Mouse (Mus musculus) hindbrain, embryonic 13.5 days (tissue): ENCODE results near the gene Ugt1a10. TPM values are rescaled to one million over a fixed set of nuclear protein-coding genes. Genes with fewer than 3 reads are reported as not detected.

Source experiments
- ATAC-seq: fragments of 200-750 bp; cut with Nextera tagmentation; 2 replicates; pipeline ENCODE4 v1.8.0; 2017; ENCODE audit warnings: moderate TSS enrichment; ENCODE audit not compliant: low FRiP score
- H3K27ac ChIP-seq: fragments of 300-500 bp; sonication (generic); 2 replicates; pipeline ENCODE4 v1.5.1; 2015; ENCODE audit warnings: inconsistent platforms, mild to moderate bottlenecking, moderate library complexity
- H3K27me3 ChIP-seq: fragments of 300-500 bp; sonication (generic); 2 replicates; pipeline ENCODE4 v1.6.1; 2015; ENCODE audit warnings: mild to moderate bottlenecking, inconsistent platforms
- H3K36me3 ChIP-seq: fragments of 300-500 bp; sonication (generic); 2 replicates; pipeline ENCODE4 v1.6.1; 2015; ENCODE audit warnings: mild to moderate bottlenecking, inconsistent platforms
- H3K4me1 ChIP-seq: fragments of 300-500 bp; sonication (generic); replicated peaks from 2 replicates; pipeline ENCODE4 v1.6.1; 2015; ENCODE audit warnings: inconsistent platforms
- H3K4me2 ChIP-seq: fragments of 300-500 bp; sonication (generic); 2 replicates; pipeline ENCODE4 v1.6.1; 2015; ENCODE audit warnings: inconsistent platforms, mild to moderate bottlenecking, moderate library complexity
- H3K4me3 ChIP-seq: fragments of 300-500 bp; sonication (generic); 2 replicates; pipeline ENCODE4 v1.5.1; 2015; ENCODE audit warnings: mild to moderate bottlenecking, inconsistent platforms
- H3K9ac ChIP-seq: fragments of 300-500 bp; sonication (generic); 2 replicates; pipeline ENCODE4 v1.6.1; 2015; ENCODE audit warnings: mild to moderate bottlenecking, inconsistent platforms
- H3K9me3 ChIP-seq: fragments of 300-500 bp; sonication (generic); 2 replicates; pipeline ENCODE4 v1.6.1; 2016; ENCODE audit warnings: inconsistent platforms
- WGBS: fragments of 180-500 bp; shearing (Covaris S2); methylation state at CpG from one replicate; pipeline ENCODE4 v1.1.7; 2015; 5-methylcytosine and 5-hydroxymethylcytosine counted together
- microRNA-seq: library from miRNA; unstranded; fragments of <30 nt; microRNA quantifications from one replicate; pipeline ENCODE4, GENCODE M21; 2016
- polyA plus RNA-seq: library from polyadenylated mRNA; unstranded; fragments of >200 nt; fragmentation: Nextera tagmentation; extraction: Ambion mirVana; gene quantifications from 2 replicates; pipeline ENCODE4 v1.2.1, GENCODE M21; 2015

Gene Ugt1a10
- polyA plus RNA-seq, 1 experiment from 2014 or later: not detected

DNA sequence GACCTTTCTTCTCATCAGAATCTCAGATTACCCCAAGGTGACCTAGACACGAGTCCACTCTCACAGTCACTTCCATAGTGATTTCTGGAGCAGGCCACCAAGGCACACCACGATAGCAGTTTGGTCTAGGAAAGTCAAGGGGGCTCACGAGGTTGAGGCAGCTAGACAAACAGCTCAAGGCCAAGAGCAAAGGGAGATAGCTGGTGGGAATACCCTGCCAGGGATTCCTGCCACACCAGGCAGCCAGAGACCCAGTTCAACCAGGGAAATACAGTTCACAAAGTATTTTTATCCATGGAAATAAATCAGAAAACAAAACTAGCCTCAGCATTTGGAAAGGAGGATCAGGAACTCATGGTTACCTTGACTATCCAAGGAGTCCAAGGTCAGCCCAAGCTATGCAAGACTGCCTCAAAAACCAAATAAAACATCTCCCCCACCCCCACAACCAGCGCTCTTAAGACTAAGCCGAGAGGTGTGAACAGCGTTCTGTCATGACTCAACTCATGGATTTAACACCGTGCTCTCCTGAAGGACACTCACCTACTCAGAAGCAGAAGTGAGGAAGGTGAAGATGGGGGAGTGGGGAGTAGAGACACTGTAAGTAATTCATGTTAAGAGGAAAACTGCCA is 209.2 kb downstream of the Ugt1a10 start:
- Histone ChIP-seq H3K27me3 (no peaks in the 10 kb centered on the region), H3K36me3 (peaks cover 100% of the 10 kb centered on the region), H3K9me3 (no peaks in the 10 kb centered on the region), H3K4me1 (peaks cover 15% of the 10 kb centered on the region), H3K9ac (no peak overlapping the region), H3K27ac (no peak overlapping the region), H3K4me2 (no peak overlapping the region), H3K4me3 (no peak overlapping the region)
- ATAC-seq: no peak
- WGBS: 92% methylated on average over 7 of the region's 7 CpGs

DNA sequence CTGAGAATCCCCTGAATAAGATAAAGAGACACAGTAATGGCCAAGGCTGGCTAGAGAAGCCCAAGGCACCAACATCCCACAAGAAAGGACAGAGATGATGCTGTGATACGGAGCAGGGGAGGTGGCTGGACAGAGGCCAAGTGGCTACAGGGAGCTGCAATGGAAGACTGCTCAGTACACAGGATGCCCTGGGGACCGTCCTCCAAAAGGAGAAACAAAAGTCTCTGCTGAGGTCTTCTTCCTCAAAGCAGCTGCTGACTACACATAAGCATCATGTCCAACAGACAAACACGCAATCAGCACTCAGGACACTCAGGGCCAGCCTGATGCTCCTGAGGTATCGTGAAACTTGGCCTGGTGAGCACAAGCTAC is 209.7 kb downstream of the Ugt1a10 start:
- Histone ChIP-seq H3K4me3 (no peak overlapping the region), H3K9ac (no peak overlapping the region), H3K4me2 (no peak overlapping the region), H3K27me3 (no peaks in the 10 kb centered on the region), H3K4me1 (peaks cover 10% of the 10 kb centered on the region), H3K36me3 (peaks cover 100% of the 10 kb centered on the region), H3K27ac (no peak overlapping the region), H3K9me3 (no peaks in the 10 kb centered on the region)
- ATAC-seq: no peak
- 78% methylated on average over 4 of the region's 4 CpGs for WGBS

DNA sequence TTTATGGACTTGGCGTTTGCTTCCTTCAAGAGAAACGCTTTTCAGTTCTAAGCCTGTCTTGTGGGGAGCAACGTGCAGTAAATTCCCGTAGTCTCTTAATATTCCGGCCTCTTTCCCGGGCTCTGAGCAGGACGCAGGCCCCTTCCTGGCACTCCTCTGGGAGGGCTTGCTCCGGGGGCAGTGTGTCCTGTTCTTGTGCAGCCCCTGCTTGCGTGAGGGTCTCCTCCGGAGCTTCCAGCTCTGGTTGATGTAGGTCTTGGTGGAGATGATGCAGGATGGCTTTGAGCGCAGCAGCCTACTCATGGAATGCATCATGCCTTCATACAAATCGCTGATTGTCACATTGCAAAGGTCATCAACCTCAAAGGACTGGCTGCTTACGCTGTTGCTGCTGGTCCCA is 210.9 kb downstream of the Ugt1a10 start:
- Histone ChIP-seq H3K36me3 (peaks cover 90% of the 10 kb centered on the region), H3K9me3 (no peaks in the 10 kb centered on the region), H3K4me2 (no peak overlapping the region), H3K27me3 (no peaks in the 10 kb centered on the region), H3K4me1 (peaks cover 5% of the 10 kb centered on the region), H3K4me3 (no peak overlapping the region), H3K9ac (no peak overlapping the region), H3K27ac (no peak overlapping the region)
- ATAC-seq: no peak
- WGBS: 91% methylated on average over 13 of the region's 13 CpGs

GRCm38 (mm10) chr1:88267489-88267888 is 212.3 kb downstream of the Ugt1a10 start:
- Histone ChIP-seq H3K9ac (no peak overlapping the region), H3K27me3 (no peaks in the 10 kb centered on the region), H3K4me3 (no peak overlapping the region), H3K4me1 (peaks cover 2% of the 10 kb centered on the region; the same call in 1 of the 2 replicates), H3K9me3 (no peaks in the 10 kb centered on the region), H3K36me3 (peaks cover 86% of the 10 kb centered on the region), H3K4me2 (no peak overlapping the region), H3K27ac (no peak overlapping the region)
- no peak for ATAC-seq
- WGBS: 95% methylated on average over 6 of the region's 6 CpGs

DNA sequence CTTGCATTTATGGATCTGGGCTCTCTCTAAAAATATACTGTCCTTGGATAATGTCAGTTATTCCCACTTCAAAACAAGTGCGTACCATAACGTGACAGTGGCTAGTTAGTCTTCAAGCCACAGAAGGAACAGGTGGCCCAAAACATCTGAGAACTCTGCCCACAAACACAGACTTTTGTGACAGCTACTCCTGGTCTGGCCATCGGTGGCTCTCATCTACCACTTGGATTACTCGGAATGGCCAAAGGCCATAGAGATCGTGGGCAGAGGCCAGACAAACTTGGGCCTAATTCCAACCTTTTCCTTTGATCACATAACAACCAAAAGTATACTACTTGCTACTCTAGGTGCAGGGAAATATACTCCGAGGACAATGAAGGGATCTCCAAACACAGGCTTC is 212.9 kb downstream of the Ugt1a10 start:
- 89% methylated on average over 6 of the region's 6 CpGs for WGBS
- Histone ChIP-seq H3K4me2 (no peak overlapping the region), H3K4me1 (no peaks in the 10 kb centered on the region), H3K9me3 (no peaks in the 10 kb centered on the region), H3K36me3 (peaks cover 85% of the 10 kb centered on the region), H3K4me3 (no peak overlapping the region), H3K27me3 (no peaks in the 10 kb centered on the region), H3K9ac (no peak overlapping the region), H3K27ac (no peak overlapping the region)
- ATAC-seq: no peak

Small RNAs within 50 kb of the gene (microRNA-seq; reads per million reads assigned to microRNA genes)
- not detected for gene Gm25198

Other genes with a start within 250 kb of the Ugt1a10 start
- gene Dgkd, start 202.1 kb upstream of the Ugt1a10 start, polyA plus RNA-seq: 42.7 and 44.7 TPM in 2 replicates
- 26.5 and 26.6 TPM in 2 replicates for gene Usp40, start 46.8 kb upstream of the Ugt1a10 start, polyA plus RNA-seq
- gene Ugt1a9, start 15.4 kb downstream of the Ugt1a10 start, polyA plus RNA-seq: not detected in 2 replicates
- not detected in 2 replicates for gene Ugt1a8, start 32.4 kb downstream of the Ugt1a10 start, polyA plus RNA-seq
- 1.1 and 2.1 TPM in 2 replicates for gene Ugt1a7c, start 39.7 kb downstream of the Ugt1a10 start, polyA plus RNA-seq
- 0.54 and 2.2 TPM in 2 replicates for gene Ugt1a6b, start 47.9 kb downstream of the Ugt1a10 start, polyA plus RNA-seq
- gene Ugt1a6a, start 79.4 kb downstream of the Ugt1a10 start, polyA plus RNA-seq: 2.3 and 3.4 TPM in 2 replicates
- gene Ugt1a5, start 110.6 kb downstream of the Ugt1a10 start, polyA plus RNA-seq: not detected in 2 replicates
- gene Ugt1a2, start 145.2 kb downstream of the Ugt1a10 start, polyA plus RNA-seq: not detected in 2 replicates
- gene Dnajb3, start 150.4 kb downstream of the Ugt1a10 start, polyA plus RNA-seq: 15.6 and 15.8 TPM in 2 replicates
- not detected in 2 replicates for gene Ugt1a1, start 156.6 kb downstream of the Ugt1a10 start, polyA plus RNA-seq
- 0.66 and 0.79 TPM in 2 replicates for gene Mroh2a, start 171.6 kb downstream of the Ugt1a10 start, polyA plus RNA-seq
- 82.0 and 82.8 TPM in 2 replicates for gene Hjurp, start 222.2 kb downstream of the Ugt1a10 start, polyA plus RNA-seq
- 0.04 TPM in 1 of 2 replicates, not detected in the other for gene Trpm8, start 222.3 kb downstream of the Ugt1a10 start, polyA plus RNA-seq